Mouse (Mus musculus) brown adipose tissue, adult 24 weeks (tissue): ENCODE data around the gene Hdac7. TPM values are rescaled to one million over a fixed set of nuclear protein-coding genes. Genes with fewer than 3 reads are reported as not detected.
A peak's percentile ranks its signal among the peaks of the same experiment; 100 is the strongest.

Experiments used
- H3K27ac ChIP-seq: fragments of 200-500 bp; replicated peaks from 2 replicates; pipeline ENCODE4 v1.5.1; 2012; ENCODE audit warnings: low read depth, mild to moderate bottlenecking, low read length
- H3K4me1 ChIP-seq: fragments of 200-500 bp; 2 replicates; pipeline ENCODE4 v1.6.1; 2012; ENCODE audit warnings: low read length, mixed read lengths; ENCODE audit not compliant: control insufficient read depth, insufficient read depth, insufficient read length
- H3K4me3 ChIP-seq: fragments of 200-500 bp; 2 replicates; pipeline ENCODE4 v1.5.1; 2012; ENCODE audit warnings: low read depth, mild to moderate bottlenecking, low read length, moderate library complexity; ENCODE audit not compliant: insufficient read depth
- polyA plus RNA-seq: library from polyadenylated mRNA; stranded (reverse); fragments of >200 nt; gene quantifications from 2 replicates; pipeline ENCODE4 v1.2.4, GENCODE M21; 2012; ENCODE audit not compliant: missing spikeins, insufficient read depth, insufficient read length

Gene Hdac7
- polyA plus RNA-seq, 1 experiment, result 10.2 TPM

DNA sequence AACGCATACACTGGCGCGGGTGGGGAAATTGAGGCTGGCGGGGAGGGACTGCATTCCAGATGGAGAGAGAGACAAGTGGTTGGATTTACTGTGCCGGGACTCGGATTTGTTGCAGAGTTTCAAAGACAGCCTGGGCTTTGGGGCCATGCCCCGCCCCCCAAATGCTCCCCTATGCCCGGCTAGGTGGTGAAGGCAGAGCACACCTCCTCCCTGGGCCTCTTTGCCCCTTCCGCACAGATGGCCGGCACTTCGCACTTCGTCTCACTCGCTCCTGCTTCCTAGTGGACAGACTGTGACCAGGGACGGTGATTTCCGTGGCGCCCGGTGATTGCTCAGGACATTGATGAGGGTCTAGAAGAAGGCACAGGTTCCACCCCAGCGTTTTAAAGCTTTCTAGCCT lies 76.1 kb downstream of the Hdac7 start:
- H3K4me3 ChIP-seq, result peak overlapping the region; percentile 93
- peak overlapping the region; percentile 100 for H3K27ac ChIP-seq
- peaks cover 16% of the 10 kb centered on the region for H3K4me1 ChIP-seq

DNA sequence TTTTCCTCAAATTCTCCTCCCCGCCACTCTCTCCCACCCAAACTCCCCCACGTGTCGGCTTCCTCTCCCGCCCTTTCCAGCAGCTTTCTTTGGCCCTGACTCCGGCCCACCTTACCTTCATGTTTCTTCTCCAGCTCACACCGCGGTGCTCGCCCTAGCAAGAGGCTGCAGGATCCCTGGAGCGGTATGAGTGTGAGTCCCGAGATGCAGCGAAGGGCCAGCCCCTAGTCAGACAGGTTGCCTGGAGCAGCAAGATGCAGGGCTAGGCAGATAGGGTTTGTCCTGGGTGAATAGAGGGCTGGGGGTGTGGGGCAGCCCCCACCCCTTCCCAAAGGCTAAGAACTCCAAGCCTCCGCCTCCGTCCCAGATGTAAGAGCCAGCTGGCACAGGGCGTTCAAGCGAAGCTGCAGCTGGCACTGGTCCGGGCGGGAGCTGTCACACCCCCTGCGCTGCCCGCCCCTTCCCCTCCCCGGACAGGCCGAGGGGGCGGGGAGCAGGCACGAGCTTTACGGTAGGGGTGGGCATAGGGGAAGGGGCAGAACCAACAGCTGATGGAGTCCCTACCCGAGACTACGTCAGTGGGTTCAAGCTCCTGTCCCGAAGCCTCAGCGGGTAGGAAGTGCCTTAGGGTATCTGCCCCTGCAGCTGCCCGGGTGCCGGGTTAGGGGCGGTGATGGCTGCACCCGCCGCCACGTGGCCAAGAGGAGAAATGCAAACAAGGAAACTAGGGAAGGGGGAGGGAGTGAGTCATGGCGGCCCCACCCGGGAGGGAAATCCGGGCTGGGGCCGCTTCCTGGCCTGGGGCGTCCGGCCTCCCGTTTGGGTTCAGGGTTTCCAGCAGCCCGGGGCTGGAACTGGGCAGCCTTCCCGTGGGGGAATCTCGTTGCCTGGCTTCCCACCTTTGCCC lies 76.8 kb downstream of the Hdac7 start, which contains the start of gene Rapgef3:
Rapgef3 (minus strand) TSS at position 693 of the 907 bp plus-strand sequence.
- peaks cover 9% of the 10 kb centered on the region for H3K4me1 ChIP-seq
- peak within 1 kb of the TSS; percentile 93 for H3K4me3 ChIP-seq
- H3K27ac ChIP-seq, result peak within 1 kb of the TSS; percentile 100

DNA sequence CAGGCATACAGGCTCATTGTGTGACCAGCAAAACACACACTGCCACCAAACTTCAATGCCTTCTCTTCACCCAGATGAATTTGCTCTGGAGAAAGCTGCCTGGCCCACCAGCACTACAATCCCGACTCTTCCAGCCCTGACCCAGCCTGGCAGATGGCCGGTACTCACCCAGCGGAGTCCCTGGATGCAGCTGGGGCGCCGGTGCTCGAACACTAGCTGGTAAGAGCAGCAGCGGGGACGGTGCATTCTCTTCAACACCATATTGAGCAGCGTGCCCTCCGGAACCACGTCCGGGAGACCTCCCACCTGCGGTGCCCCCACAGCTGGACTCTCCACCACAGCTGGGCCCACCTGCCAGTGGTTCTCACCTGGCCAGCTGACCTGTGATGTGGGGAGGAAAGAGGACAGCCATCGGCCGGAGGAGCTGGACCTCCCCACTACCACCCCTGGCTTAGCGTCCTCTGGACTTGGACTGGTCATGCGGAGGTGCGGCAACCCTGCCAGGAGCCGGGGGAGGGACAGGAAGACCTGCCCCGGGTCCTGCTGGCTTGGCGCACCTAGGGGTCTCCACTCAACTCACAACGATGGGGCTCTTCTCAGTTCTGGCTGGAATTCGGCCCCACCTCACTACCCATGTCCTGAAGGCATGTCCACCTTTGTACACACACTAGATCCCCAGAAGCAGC lies 77.6 kb downstream of the Hdac7 start:
- Histone ChIP-seq H3K27ac (peak overlapping the region; percentile 100), H3K4me1 (peaks cover 6% of the 10 kb centered on the region; the same call in 1 of the 2 replicates), H3K4me3 (peak overlapping the region; percentile 93)

GRCm38 (mm10) chr15:97766194-97766593 lies 78.1 kb downstream of the Hdac7 start:
- Histone ChIP-seq H3K4me1 (peaks cover 4% of the 10 kb centered on the region; the same call in 1 of the 2 replicates), H3K4me3 (peak overlapping the region; percentile 93), H3K27ac (peak overlapping the region; percentile 100)

GRCm38 (mm10) chr15:97765090-97765794 lies 79.1 kb downstream of the Hdac7 start:
- Histone ChIP-seq H3K4me3 (peak overlapping the region; percentile 93), H3K27ac (peak overlapping the region; percentile 100), H3K4me1 (peaks cover 2% of the 10 kb centered on the region; the same call in 1 of the 2 replicates)

GRCm38 (mm10) chr15:97764532-97764931 lies 79.8 kb downstream of the Hdac7 start:
- Histone ChIP-seq H3K4me3 (peak overlapping the region; percentile 93), H3K27ac (peak overlapping the region; percentile 100), H3K4me1 (peaks cover 2% of the 10 kb centered on the region; the same call in 1 of the 2 replicates)

GRCm38 (mm10) chr15:97763256-97764049 lies 80.8 kb downstream of the Hdac7 start:
- H3K4me3 ChIP-seq, result peak overlapping the region; percentile 23
- H3K27ac ChIP-seq, result peak overlapping the region; percentile 100
- H3K4me1 ChIP-seq, result peaks cover 2% of the 10 kb centered on the region; the same call in 1 of the 2 replicates

- Histone ChIP-seq H3K4me3 (peak overlapping the region; percentile 23), H3K4me1 (peaks cover 2% of the 10 kb centered on the region; the same call in 1 of the 2 replicates), H3K27ac (peak overlapping the region; percentile 74)
Observed at GRCm38 (mm10) chr15:97762733-97763132, 81.6 kb downstream of the Hdac7 start.

DNA sequence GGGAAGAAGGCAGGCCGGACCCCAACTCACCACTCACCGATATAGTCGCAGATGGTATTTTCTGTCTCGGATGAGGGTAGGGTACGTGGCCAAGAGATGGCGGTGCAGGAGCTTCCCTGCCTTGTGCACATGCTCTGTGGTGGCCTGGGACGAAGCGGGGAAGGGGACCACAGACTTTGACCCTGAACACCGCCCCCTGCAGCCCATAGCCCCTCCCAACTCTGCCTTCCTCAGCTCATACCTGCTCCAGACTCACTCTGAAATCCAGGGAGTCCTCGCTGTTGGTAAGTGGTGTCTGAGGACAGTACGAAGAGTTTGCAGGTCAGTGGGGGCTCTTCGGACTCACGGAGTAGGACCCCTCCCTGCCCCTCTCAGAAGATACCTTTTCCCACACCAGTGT lies 82.9 kb downstream of the Hdac7 start:
- Histone ChIP-seq H3K4me1 (peaks cover 4% of the 10 kb centered on the region; the same call in 1 of the 2 replicates), H3K27ac (peak overlapping the region; percentile 72; the same call in 1 of the 2 replicates), H3K4me3 (no peak overlapping the region)

DNA sequence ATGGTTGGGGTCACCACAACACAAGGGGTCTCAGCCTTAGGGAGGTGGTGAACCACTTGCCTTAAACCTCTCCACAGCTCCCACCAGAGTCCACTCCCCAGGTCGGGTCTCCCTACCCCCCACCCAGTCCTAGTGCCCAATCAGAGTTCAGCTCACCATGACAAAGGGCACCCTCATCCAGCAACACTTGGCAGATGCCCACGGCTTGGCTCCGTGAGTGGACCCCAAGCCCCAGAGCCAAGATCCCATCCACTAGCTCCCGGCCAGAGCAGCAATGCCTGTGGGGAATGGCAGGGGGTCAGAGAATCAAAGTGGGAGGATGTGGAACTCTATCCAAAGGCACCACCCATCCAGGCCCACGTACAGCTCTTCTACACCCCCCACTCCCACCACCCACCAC lies 83.3 kb downstream of the Hdac7 start:
- Histone ChIP-seq H3K27ac (no peak overlapping the region), H3K4me3 (no peak overlapping the region), H3K4me1 (peaks cover 7% of the 10 kb centered on the region; the same call in 1 of the 2 replicates)

DNA sequence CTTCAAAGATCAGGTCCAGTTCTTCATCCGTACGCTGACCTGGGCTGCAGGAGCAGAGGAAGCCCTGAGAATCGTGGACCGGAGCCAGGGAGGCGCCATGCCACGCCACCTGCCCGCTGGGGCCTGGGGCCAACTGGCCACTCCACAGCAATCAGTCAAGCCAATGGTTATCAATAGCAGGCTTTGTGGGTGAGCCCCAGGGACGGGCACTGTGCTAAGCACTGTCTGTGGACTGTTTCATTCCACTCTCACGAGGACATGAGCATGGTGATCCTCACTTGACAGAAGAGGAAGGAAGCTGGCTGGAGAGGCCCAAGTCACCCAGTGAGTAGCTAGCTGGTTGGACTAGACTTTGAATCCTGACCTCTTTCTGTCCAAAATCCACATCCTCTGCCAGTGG lies 84.3 kb downstream of the Hdac7 start:
- no peak overlapping the region for H3K4me3 ChIP-seq
- H3K4me1 ChIP-seq, result peaks cover 7% of the 10 kb centered on the region; the same call in 1 of the 2 replicates
- H3K27ac ChIP-seq, result no peak overlapping the region

DNA sequence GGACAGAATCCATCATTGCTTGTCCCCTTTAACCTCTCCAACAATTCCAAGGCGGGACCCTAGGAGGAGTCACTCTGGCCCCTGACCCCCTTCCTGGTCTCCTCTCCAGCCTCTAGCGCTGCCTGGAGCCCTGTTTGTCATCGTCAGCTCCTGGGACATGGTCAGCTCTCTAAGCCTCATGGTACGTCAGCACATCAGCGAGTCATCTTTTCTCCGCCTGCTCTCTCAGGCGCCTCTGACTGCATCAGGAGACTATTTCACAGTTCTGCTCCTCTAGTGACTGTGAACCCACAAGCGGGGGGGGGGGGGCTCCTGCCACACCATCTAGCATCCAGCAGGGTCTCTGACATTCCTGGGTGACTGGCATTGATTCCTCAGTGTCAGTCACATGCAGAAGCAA lies 88.9 kb downstream of the Hdac7 start:
- Histone ChIP-seq H3K4me1 (peaks cover 16% of the 10 kb centered on the region), H3K4me3 (no peak overlapping the region), H3K27ac (no peak overlapping the region)

DNA sequence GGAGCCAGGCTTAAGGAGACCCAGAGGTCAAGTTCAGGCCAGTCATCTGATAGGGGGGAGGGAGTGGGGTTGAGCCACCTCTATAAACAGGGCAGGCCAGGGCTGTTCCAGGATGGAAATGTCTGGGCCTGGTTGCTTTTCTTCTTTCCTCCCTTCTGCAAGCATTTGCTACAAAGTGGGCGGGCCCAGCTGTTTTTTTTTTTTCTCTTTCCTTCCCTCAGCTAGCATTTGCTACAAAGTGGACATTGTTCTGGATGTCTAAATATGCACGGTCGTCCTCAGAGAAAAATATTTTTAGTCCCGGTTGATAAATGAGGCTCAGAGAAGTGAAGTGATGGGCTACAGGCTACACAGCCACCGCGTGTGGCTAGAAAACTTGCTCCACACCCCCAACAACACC lies 89.8 kb downstream of the Hdac7 start:
- H3K27ac ChIP-seq, result 0 out of 2 replicates have a peak overlapping the region, but pooled peaks have one; percentile 12
- H3K4me1 ChIP-seq, result peaks cover 16% of the 10 kb centered on the region
- H3K4me3 ChIP-seq, result no peak overlapping the region

- H3K27ac ChIP-seq, result peak overlapping the region; percentile 50; the same call in 1 of the 2 replicates
- peaks cover 16% of the 10 kb centered on the region for H3K4me1 ChIP-seq
- no peak overlapping the region for H3K4me3 ChIP-seq
Observed at GRCm38 (mm10) chr15:97752491-97752890, 91.8 kb downstream of the Hdac7 start.
